Mouse (Mus musculus) left cerebral cortex, adult 8-10 months (tissue): ENCODE measurements around the gene E2f2. TPM values are rescaled to one million over a fixed set of nuclear protein-coding genes. Genes with fewer than 3 reads are reported as not detected.

ENCODE experiments used
- DNase-seq, 2 experiments: peaks; one replicate each; pipeline ENCODE4 v3.0.0; 2022; ENCODE audit warnings: low spot score in 2 of 2
- total RNA-seq, 4 experiments: library from RNA; stranded (reverse); gene quantifications; 2 replicates each; pipeline ENCODE4 v1.2.4; 2022

The E2f2 gene
- total RNA-seq = 1 to 10 TPM in 1 of 4 experiments, under 1 TPM in 3; 0.37 to 1.3 (median 0.48) TPM

GRCm38 (mm10) chr4:136172011-136172541, at the start of gene E2f2:
TSS of gene E2f2 (plus strand) at chr4:136172394.
- DNase-seq = no peak

- DNase-seq = no peak
Observed at GRCm38 (mm10) chr4:136123111-136123791, 48.9 kb upstream of the E2f2 start.

DNA sequence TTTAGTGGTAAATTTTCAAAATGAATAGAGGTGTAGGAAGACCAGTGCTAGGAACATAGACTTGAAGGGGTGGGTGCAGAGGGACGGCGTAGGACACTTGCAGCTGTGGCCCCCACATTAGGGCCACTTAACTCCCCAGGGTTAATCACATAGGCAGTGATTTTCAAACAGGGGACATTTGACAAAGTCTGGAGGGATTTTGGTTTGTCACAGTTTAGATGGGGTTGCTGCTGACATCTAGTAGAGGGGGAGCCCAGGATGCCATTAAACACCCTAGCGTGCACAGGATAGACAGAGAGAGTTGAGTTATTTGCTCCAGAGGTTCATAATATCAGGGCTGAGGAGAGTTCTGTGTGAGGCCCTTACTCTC, 48.4 kb upstream of the E2f2 start:
- DNase-seq = no peak

DNA sequence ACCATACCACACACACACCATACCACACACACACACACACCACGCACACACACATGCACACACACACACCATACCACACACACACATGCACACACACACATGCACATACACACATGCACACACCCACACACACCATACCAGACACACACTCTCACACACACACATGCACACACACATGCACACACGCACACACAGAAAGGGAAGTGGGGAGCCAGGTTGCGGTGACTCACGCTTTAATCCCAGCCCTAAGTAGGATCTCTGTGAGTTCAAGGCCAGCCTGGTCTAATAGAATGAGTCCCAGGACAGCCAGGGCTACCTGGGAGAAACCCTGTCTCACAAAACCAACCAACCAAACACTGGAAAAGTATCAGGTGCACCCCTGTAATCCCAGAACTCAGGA, 47.6 kb upstream of the E2f2 start:
- no peak for DNase-seq

GRCm38 (mm10) chr4:136125458-136125857, 46.7 kb upstream of the E2f2 start:
- DNase-seq = no peak

- no peak for DNase-seq
Observed at GRCm38 (mm10) chr4:136126019-136126418, 46.2 kb upstream of the E2f2 start.

GRCm38 (mm10) chr4:136127670-136128069, 44.5 kb upstream of the E2f2 start:
- no peak for DNase-seq

- DNase-seq = no peak
Observed at GRCm38 (mm10) chr4:136129842-136130241, 42.4 kb upstream of the E2f2 start.

- DNase-seq = no peak
Observed at GRCm38 (mm10) chr4:136133801-136134200, 38.4 kb upstream of the E2f2 start.

DNA sequence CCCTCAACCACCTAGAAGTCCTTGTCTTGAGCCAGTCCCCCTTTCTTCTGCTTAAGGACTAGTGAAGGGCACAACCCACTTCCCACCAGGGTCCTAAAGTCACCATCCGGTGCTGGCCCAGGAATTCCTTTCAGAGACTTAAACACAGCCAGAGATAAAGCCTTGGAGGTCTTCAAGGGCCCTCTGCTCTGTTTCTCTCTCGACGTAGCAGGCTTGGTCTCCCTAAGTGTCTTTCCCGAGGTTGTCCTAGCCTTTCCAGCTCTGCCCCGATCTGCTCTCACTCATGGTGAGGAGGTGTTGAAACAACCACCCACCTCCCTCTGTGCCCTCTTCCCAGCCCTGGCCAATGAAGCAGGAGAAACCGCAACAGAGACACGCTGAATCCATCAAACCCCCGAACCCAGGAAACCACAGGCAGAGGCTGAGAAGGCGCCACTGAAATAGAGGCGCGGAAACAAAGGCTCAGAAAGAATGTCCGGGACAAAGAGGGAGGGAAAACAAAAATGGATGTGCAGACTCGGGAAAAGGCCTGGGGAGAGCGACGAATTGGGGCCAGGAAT, 37.7 kb upstream of the E2f2 start:
- no peak for DNase-seq

DNA sequence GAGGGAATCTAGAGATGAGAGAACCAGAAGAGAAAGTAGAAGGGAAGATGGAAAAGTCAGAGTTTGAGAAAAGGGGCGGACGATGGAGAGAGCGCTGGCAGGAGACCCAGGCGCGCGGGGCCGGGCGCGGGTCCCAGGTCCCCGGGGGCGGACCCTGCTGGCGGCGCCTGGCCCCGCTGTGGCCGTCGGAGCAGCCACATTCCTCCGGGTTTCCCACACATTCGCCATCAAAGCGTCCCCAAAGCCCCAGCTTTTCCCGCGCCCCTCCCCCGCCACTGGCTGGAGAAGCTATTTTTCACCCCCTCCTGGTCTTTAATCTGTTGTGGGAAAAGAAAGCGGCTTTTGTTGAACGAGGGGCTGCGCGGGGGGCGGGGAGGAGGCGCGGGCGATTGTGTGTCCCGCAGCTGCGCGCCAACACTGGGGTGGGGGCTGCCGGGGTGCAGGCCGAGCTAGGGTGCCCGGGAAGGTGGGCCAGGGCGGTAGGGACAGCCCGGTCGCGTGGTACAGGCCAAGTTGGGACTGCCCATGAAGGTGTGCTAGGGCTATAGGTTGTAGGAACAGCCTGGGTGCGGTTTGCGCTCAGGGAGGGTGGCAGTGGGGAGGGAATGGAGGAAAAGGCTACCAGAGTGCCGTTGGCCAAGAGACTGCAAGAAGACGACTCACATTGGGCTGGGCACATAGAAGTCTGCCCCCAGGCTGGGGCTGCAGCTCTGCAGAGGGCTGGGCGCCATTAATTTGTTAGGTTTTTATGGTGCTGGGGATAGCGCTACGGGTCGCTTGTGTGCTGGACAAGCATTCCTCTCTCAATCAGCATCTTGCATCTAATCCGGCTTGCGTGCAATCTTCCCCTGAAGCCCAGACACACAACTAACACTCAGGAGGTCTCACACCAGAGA, 37.0 kb upstream of the E2f2 start:
- DNase-seq = no peak

DNA sequence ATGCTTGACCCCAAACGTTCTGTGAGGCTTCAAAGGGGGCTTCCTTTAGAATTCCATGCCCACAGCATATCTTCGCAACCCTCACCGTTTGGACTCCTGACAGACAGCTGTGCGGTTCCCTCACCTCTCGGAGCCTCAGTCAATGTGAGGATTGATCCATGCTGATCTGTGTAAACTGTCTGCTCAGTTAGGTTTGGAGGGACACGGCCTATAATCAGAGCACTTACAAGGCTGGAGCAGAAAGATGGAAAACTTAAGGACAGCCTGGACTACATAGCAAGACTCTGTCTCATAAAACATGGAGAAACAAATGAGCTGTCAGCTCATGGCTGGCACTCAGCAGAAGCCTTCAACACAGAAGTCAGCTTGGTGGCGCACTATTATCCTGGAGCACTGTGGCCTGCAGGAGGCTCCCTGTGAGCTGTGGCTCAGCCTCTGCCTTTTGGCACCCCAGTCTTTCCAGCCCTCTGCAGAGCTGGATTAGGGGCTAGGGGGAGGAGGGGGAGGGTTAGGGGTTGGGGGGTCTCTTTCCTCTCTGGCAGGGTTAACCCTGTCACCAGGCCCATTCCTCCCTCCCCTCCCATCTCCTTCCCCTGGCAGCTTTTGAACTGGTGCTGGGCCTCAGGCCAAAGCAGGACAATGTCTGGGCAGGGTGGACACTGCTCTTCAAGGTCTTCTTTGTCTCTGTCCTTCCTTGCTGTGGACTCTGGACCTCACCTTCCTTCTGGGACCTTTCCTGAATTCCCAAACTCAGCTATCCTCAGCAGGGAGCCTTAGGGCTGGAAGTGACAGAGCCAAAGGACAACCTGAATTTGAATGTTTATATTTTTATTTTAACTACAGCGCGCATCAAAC, 36.1 kb upstream of the E2f2 start:
- DNase-seq = no peak

- DNase-seq = no peak
Observed at GRCm38 (mm10) chr4:136139326-136140110, 32.7 kb upstream of the E2f2 start.

DNA sequence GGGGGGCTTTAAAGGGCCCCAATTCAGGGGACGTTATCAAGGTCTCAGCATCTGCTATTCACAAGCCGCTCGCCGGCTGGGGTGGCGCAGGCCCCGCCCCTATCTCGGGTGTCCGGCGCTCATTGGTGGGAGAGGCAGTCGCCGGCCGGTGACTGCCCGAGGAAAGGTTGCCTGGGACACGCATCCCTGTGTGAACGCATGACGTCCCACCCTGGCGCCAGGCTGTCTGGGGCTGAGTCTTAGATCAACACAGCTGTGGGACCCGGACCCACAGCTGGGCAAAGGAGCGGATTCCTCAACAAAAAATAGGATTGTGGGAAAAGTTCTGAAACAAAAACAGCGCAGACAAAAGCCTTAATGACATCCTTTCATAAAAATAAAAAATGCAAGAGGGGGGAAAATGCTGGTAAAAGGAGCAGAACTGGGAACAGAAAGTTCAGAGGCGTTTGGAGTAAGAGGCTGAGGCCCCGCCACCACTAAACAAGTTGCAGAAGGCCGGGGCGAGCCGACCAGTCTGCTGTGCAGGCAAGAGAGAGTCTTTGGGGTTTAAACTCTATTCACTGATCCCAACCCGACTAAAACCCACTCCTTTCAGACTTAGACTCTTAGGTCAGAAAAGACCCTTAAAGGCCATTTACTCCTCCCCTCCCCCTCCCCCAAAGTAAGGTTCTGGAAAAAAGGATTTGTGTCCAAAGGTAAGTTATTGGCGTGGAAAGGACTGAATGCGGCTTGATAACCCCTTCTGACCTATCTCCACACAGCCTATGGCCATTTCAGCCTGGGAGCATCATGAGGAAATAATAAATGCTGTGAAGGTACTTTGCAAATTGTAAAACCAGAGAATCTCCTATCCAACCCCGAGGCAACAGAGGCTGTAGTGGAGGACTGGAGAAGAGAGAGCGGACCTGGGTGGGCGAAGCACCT, 31.6 kb upstream of the E2f2 start:
- DNase-seq = peak in 1 of 2 experiments; percentile 77

GRCm38 (mm10) chr4:136142267-136143192, 29.7 kb upstream of the E2f2 start:
- no peak for DNase-seq

DNA sequence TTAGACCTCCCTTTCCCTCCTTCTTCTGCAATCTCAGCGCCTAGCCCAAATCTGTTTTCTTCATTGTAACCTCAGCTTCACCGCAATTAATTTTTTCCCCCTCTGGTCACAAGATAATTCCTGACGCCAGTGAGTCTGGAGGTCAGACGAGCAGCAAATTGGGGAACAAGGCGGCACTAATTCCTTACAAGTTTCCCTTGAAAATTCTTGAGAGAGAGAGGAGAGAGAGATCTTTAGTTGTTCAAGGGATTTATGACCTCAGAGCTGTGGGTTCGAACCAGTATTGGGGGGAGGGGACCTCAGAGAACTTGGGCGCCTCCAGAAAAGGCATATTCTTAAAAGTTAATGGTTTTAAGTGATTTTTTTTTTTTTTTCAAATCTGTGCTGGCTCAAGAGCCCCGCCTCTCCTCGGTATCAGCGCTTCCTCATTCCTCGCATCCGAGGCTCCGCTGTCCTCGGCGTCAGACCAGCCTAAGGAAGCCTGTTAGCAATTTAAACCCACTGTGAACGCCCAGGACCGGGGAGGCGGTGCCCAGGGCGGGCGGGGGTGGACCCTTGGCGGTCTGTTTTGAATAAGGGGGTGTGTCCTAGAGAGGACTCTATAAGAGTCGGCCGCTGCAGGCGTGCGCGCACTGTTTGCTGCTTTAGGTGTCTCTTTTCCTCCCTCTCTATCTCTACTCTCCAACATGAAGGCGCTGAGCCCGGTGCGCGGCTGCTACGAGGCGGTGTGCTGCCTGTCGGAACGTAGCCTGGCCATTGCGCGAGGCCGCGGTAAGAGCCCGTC, 28.8 kb upstream of the E2f2 start, which contains the start of gene Id3:
Id3 (plus strand) TSS at position 305 of the 784 bp plus-strand sequence.
- peak; percentile 66 to 70 for DNase-seq
